Mouse (Mus musculus) myocyte (in vitro differentiated cells): ENCODE results near the gene Ibsp. TPM values are rescaled to one million over a fixed set of nuclear protein-coding genes. Genes with fewer than 3 reads are reported as not detected.

Experiments used
- H3K27me3 ChIP-seq: one replicate; pipeline ENCODE4 v1.6.1; 2011; ENCODE audit not compliant: control insufficient read depth, insufficient read depth, insufficient read length
- H3K36me3 ChIP-seq: one replicate; pipeline ENCODE4 v1.6.1; 2011; ENCODE audit not compliant: control insufficient read depth, insufficient read depth
- H3K4me2 ChIP-seq: one replicate; pipeline ENCODE4 v1.6.1; 2011; ENCODE audit warnings: low read depth, control low read depth
- H3K4me3 ChIP-seq: one replicate; pipeline ENCODE4 v1.5.1; 2011; ENCODE audit warnings: mild to moderate bottlenecking, control low read depth, moderate library complexity
- H3K79me2 ChIP-seq: one replicate; pipeline ENCODE4 v1.6.1; 2011; ENCODE audit not compliant: control insufficient read depth, insufficient read depth
- H3ac ChIP-seq: one replicate; pipeline ENCODE4 v1.6.1; 2011; ENCODE audit not compliant: control insufficient read depth, insufficient read length
- CEBPB ChIP-seq: IDR thresholded peaks from 2 replicates; pipeline ENCODE4 v1.6.1; 2011; ENCODE audit warnings: mild to moderate bottlenecking, moderate library complexity; ENCODE audit not compliant: poor library complexity, insufficient read depth, severe bottlenecking
- E2F4 ChIP-seq: IDR thresholded peaks from one replicate; pipeline ENCODE4 v1.6.1; 2011; ENCODE audit warnings: mild to moderate bottlenecking, control low read depth, moderate library complexity; ENCODE audit not compliant: insufficient read depth
- MAX ChIP-seq: IDR thresholded peaks from one replicate; pipeline ENCODE4 v1.6.1; 2011; ENCODE audit warnings: low read depth, mild to moderate bottlenecking, control low read depth
- MYOD1 ChIP-seq, 3 experiments: IDR thresholded peaks; one replicate each; pipeline ENCODE4 v1.6.1; 2011; ENCODE audit warnings: control low read depth in 2 of 3, low read depth in 2 of 3, mild to moderate bottlenecking in 2 of 3, moderate library complexity in 1 of 3; ENCODE audit not compliant: insufficient read length in 2 of 3, control insufficient read depth in 1 of 3
- MYOG ChIP-seq, 3 experiments: IDR thresholded peaks; one replicate each; pipeline ENCODE4 v1.6.1; 2011; ENCODE audit warnings: control low read depth in 2 of 3, low read depth in 2 of 3, mild to moderate bottlenecking in 2 of 3; ENCODE audit not compliant: insufficient read length in 2 of 3, control insufficient read depth in 1 of 3, insufficient read depth in 1 of 3
- POLR2A ChIP-seq: IDR thresholded peaks from one replicate; pipeline ENCODE4 v1.6.1; 2011; ENCODE audit warnings: low read depth, mild to moderate bottlenecking, control low read depth, moderate library complexity; ENCODE audit not compliant: insufficient read length
- POLR2AphosphoS2 ChIP-seq: IDR thresholded peaks from one replicate; pipeline ENCODE4 v1.6.1; 2011; ENCODE audit warnings: low read depth, control low read depth; ENCODE audit not compliant: insufficient read length
- REST ChIP-seq: IDR thresholded peaks from one replicate; pipeline ENCODE4 v1.6.1; 2011; ENCODE audit warnings: mild to moderate bottlenecking, control low read depth, moderate library complexity; ENCODE audit not compliant: insufficient read depth, insufficient read length
- SRF ChIP-seq: IDR thresholded peaks from one replicate; pipeline ENCODE4 v1.6.1; 2011; ENCODE audit warnings: low read depth; ENCODE audit not compliant: control insufficient read depth, insufficient read length
- TCF12 ChIP-seq: IDR thresholded peaks from one replicate; pipeline ENCODE4 v1.6.1; 2011; ENCODE audit warnings: mild to moderate bottlenecking, control low read depth; ENCODE audit not compliant: poor library complexity, insufficient read depth, severe bottlenecking
- TCF3 ChIP-seq: IDR thresholded peaks from one replicate; pipeline ENCODE4 v1.6.1; 2011; ENCODE audit warnings: low read depth, control low read depth; ENCODE audit not compliant: insufficient read length
- USF1 ChIP-seq: IDR thresholded peaks from one replicate; pipeline ENCODE4 v1.6.1; 2011; ENCODE audit warnings: low read depth, mild to moderate bottlenecking, control low read depth, moderate library complexity
- polyA plus RNA-seq: library from polyadenylated mRNA; unstranded; fragments of >200 nt; fragmentation: generic; extraction: Trizol; gene quantifications from one replicate; pipeline ENCODE4 v1.2.1, GENCODE M21; 2012; ENCODE audit warnings: missing spikeins

The Ibsp gene
- polyA plus RNA-seq, 1 experiment, result 0.02 TPM

- TF ChIP-seq E2F4 (no peak), USF1 (no peak), POLR2A (no peak), MYOD1 (IDR thresholded peaks at IDR 0.05; ENCODE audit: control insufficient read depth in 1 of 3, insufficient read length in 2 of 3, low read depth in 2 of 3) (no peak), TCF12 (no peak), SRF (no peak), MYOG (IDR thresholded peaks at IDR 0.05; ENCODE audit: control insufficient read depth in 1 of 3, insufficient read depth in 1 of 3, insufficient read length in 2 of 3, low read depth in 2 of 3) (no peak), CEBPB (no peak)
- Histone ChIP-seq H3K36me3 (no peaks in the 10 kb centered on the region), H3K27me3 (no peaks in the 10 kb centered on the region), H3ac (no peak overlapping the region), H3K79me2 (no peaks in the 10 kb centered on the region), H3K4me2 (no peak overlapping the region), H3K4me3 (no peak overlapping the region)
Measured at GRCm38 (mm10) chr5:104332296-104332695, 33.3 kb downstream of the Ibsp start.

DNA sequence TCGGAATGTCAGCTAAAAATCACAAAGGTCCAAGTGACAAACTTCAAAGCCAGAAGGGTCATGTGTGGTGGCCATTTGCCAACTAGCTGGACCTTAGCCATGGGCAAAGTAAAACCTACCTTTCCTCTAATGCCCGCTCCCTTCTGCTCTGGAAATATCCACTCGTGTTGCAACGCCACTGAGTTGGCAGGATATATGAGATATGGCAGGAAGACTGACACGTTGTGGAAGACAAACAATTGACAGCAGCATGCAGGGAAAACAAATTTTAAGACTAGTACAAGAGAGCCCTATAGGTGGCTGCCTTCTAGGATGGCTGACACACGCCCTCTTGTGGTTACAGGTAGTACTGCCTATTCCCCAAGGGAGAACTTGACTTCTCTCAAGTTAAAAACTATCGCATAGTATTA is 34.3 kb downstream of the Ibsp start:
- Histone ChIP-seq H3ac (no peak overlapping the region), H3K79me2 (no peaks in the 10 kb centered on the region), H3K4me2 (peak overlapping the region; percentile 29), H3K36me3 (no peaks in the 10 kb centered on the region), H3K27me3 (no peaks in the 10 kb centered on the region), H3K4me3 (no peak overlapping the region)
- no peak for TF ChIP-seq TCF12
- TF ChIP-seq MAX, result no peak
- TF ChIP-seq USF1, result no peak
- TF ChIP-seq SRF, result no peak
- TF ChIP-seq POLR2AphosphoS2, result no peak
- no peak for TF ChIP-seq E2F4
- no peak for TF ChIP-seq CEBPB
- no peak for TF ChIP-seq MYOD1 (IDR thresholded peaks at IDR 0.05; ENCODE audit: control insufficient read depth in 1 of 3, insufficient read length in 2 of 3, low read depth in 2 of 3)
- TF ChIP-seq POLR2A, result no peak
- TF ChIP-seq REST, result no peak
- no peak for TF ChIP-seq TCF3
- no peak for TF ChIP-seq MYOG (IDR thresholded peaks at IDR 0.05; ENCODE audit: control insufficient read depth in 1 of 3, insufficient read depth in 1 of 3, insufficient read length in 2 of 3, low read depth in 2 of 3)

DNA sequence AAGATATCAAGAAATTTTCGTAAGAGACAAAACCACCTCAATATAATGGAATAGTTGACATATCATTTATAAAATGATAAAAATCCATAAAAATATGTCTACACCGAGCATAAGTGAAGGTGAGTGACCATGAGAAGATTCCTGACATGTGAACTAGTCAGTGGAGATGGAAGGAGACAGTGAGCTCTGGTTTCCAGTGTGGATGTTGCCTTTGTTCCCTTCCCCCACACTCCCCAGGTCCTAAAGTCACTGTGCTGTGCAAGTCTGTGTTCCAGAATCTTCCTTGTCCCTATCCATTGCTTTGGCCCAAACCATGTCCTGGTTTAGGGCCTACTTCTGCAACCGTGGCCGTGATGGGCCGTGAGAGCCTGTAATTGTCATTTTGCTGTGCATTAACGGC is 34.7 kb downstream of the Ibsp start:
- Histone ChIP-seq H3K4me3 (no peak overlapping the region), H3K27me3 (no peaks in the 10 kb centered on the region), H3K36me3 (no peaks in the 10 kb centered on the region), H3K79me2 (no peaks in the 10 kb centered on the region), H3K4me2 (no peak overlapping the region), H3ac (no peak overlapping the region)
- TF ChIP-seq SRF (no peak), MYOD1 (IDR thresholded peaks at IDR 0.05; ENCODE audit: control insufficient read depth in 1 of 3, insufficient read length in 2 of 3, low read depth in 2 of 3) (no peak), TCF3 (no peak), MYOG (IDR thresholded peaks at IDR 0.05; ENCODE audit: control insufficient read depth in 1 of 3, insufficient read depth in 1 of 3, insufficient read length in 2 of 3, low read depth in 2 of 3) (no peak), MAX (no peak), TCF12 (no peak), POLR2A (no peak), POLR2AphosphoS2 (no peak), E2F4 (no peak), REST (no peak), USF1 (no peak), CEBPB (no peak)

DNA sequence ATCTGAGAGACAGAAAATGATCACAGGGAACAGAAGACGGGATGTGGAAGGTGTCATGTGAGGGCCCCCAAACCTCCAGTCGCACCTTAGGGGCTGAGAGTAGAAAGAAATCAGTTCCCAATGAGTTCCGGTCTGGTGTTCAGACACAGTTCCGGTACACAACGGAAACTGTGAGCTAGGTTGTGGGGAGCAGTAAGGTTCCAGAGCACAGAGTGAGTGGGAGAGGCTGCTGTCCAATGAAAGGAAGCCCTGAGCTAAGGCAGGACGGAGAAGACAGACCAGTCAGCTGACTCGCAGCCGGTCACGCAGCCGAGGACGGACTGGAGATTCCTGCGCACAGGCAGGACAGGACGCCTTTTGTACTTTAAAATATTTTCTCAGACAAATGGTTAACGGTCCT is 35.5 kb downstream of the Ibsp start:
- Histone ChIP-seq H3ac (no peak overlapping the region), H3K4me2 (no peak overlapping the region), H3K36me3 (no peaks in the 10 kb centered on the region), H3K79me2 (no peaks in the 10 kb centered on the region), H3K27me3 (no peaks in the 10 kb centered on the region), H3K4me3 (no peak overlapping the region)
- no peak for TF ChIP-seq CEBPB
- no peak for TF ChIP-seq TCF3
- no peak for TF ChIP-seq MYOD1 (IDR thresholded peaks at IDR 0.05; ENCODE audit: control insufficient read depth in 1 of 3, insufficient read length in 2 of 3, low read depth in 2 of 3)
- no peak for TF ChIP-seq MAX
- no peak for TF ChIP-seq POLR2AphosphoS2
- TF ChIP-seq REST, result no peak
- TF ChIP-seq TCF12, result no peak
- TF ChIP-seq POLR2A, result no peak

GRCm38 (mm10) chr5:104335962-104336361 is 37.0 kb downstream of the Ibsp start:
- Histone ChIP-seq H3K79me2 (no peaks in the 10 kb centered on the region), H3K36me3 (no peaks in the 10 kb centered on the region), H3ac (no peak overlapping the region), H3K4me3 (no peak overlapping the region), H3K27me3 (no peaks in the 10 kb centered on the region), H3K4me2 (no peak overlapping the region)
- TF ChIP-seq POLR2AphosphoS2 (no peak), MYOD1 (IDR thresholded peaks at IDR 0.05; ENCODE audit: control insufficient read depth in 1 of 3, insufficient read length in 2 of 3, low read depth in 2 of 3) (no peak), E2F4 (no peak), TCF3 (no peak), SRF (no peak), MYOG (IDR thresholded peaks at IDR 0.05; ENCODE audit: control insufficient read depth in 1 of 3, insufficient read depth in 1 of 3, insufficient read length in 2 of 3, low read depth in 2 of 3) (no peak), MAX (no peak), REST (no peak), USF1 (no peak), POLR2A (no peak), CEBPB (no peak), TCF12 (no peak)
